Mouse (Mus musculus): Measurements from ENCODE around the gene Rprml. TPM values are rescaled to one million over a fixed set of nuclear protein-coding genes. Genes with fewer than 3 reads are reported as not detected.
"Not testable (repeated sequence)": the region's sequence is repeated elsewhere in the genome, so short reads cannot be mapped to it uniquely, and the experiment has no call there.

Rprml gene
- polyA plus RNA-seq, 2 experiments from 2014 or later = not detected

- no peak for ATAC-seq
These were observed 16.3 kb downstream of the Rprml start for GRCm38 (mm10) chr11:103665695-103666094.

- no peak for ATAC-seq
These were observed 17.0 kb downstream of the Rprml start for GRCm38 (mm10) chr11:103666181-103666906.

GRCm38 (mm10) chr11:103666907-103667426 lies 17.6 kb downstream of the Rprml start:
- no peak for ATAC-seq

GRCm38 (mm10) chr11:103675556-103675955 lies 26.2 kb downstream of the Rprml start:
- no peak for ATAC-seq

- not testable (repeated sequence) for ATAC-seq
These were observed 27.7 kb downstream of the Rprml start for GRCm38 (mm10) chr11:103677042-103677441.

GRCm38 (mm10) chr11:103683667-103684334 lies 34.4 kb downstream of the Rprml start:
- no peak for ATAC-seq

- ATAC-seq = no peak
These were observed 35.9 kb downstream of the Rprml start for GRCm38 (mm10) chr11:103685261-103685736.

GRCm38 (mm10) chr11:103686706-103687105 lies 37.3 kb downstream of the Rprml start:
- ATAC-seq = no peak

GRCm38 (mm10) chr11:103688271-103688979 lies 39.1 kb downstream of the Rprml start:
- no peak for ATAC-seq

GRCm38 (mm10) chr11:103688980-103689378 lies 39.6 kb downstream of the Rprml start:
- no peak for ATAC-seq

- ATAC-seq = no peak
These were observed 41.7 kb downstream of the Rprml start for GRCm38 (mm10) chr11:103691036-103691435.

- no peak for ATAC-seq
These were observed 43.9 kb downstream of the Rprml start for GRCm38 (mm10) chr11:103693241-103693640.

- peak; percentile 44 for ATAC-seq
These were observed 47.6 kb downstream of the Rprml start for GRCm38 (mm10) chr11:103696851-103697564.

- ATAC-seq = peak; percentile 96
These were observed 48.3 kb downstream of the Rprml start, which contains the start of gene Gosr2 for GRCm38 (mm10) chr11:103697565-103698176. Gene Gosr2, minus strand, starts transcription at chr11:103697898.

- no peak for ATAC-seq
These were observed 48.9 kb downstream of the Rprml start for GRCm38 (mm10) chr11:103698226-103698625.

Other genes with a start within 250 kb of the Rprml start
- gene Plekhm1, start 236.9 kb upstream of the Rprml start, polyA plus RNA-seq (2017; shearing (Covaris generic)) = 10 to 100 TPM in 1 of 2 experiments, 1 to 10 TPM in 1; 7.0 to 15.2 TPM
- under 1 TPM in 1 of 2 experiments, not detected in 1; 0.07 TPM for gene Lrrc37a, start 145.0 kb upstream of the Rprml start, polyA plus RNA-seq (2017; shearing (Covaris generic))
- gene Gm884, start 28.4 kb upstream of the Rprml start, polyA plus RNA-seq (2017; shearing (Covaris generic)) = not detected
- not detected for gene Lyzl6, start 10.7 kb upstream of the Rprml start, polyA plus RNA-seq (2017; shearing (Covaris generic))
- gene Gosr2, start 48.3 kb downstream of the Rprml start, polyA plus RNA-seq (2017; shearing (Covaris generic)) = 100 to 1,000 TPM in 1 of 2 experiments, 10 to 100 TPM in 1; 78.8 to 115 TPM
- gene Wnt9b, start 100.3 kb downstream of the Rprml start, polyA plus RNA-seq (2017; shearing (Covaris generic)) = not detected
- gene Wnt3, start 124.6 kb downstream of the Rprml start, polyA plus RNA-seq (2017; shearing (Covaris generic)) = 1 to 10 TPM; 2.4 to 3.8 TPM

All from CD4-positive, CD25-positive, alpha-beta regulatory T cell, adult 4 months (primary cell).